Mouse (Mus musculus): ENCODE results near the gene Nosip. TPM values are rescaled to one million over a fixed set of nuclear protein-coding genes. Genes with fewer than 3 reads are reported as not detected.
"Not testable (repeated sequence)": the region's sequence is repeated elsewhere in the genome, so short reads cannot be mapped to it uniquely, and the experiment has no call there.

Gene Nosip
- total and polyA plus RNA-seq, 2 experiments from 2014 or later: 68.3 to 72.3 TPM

DNA sequence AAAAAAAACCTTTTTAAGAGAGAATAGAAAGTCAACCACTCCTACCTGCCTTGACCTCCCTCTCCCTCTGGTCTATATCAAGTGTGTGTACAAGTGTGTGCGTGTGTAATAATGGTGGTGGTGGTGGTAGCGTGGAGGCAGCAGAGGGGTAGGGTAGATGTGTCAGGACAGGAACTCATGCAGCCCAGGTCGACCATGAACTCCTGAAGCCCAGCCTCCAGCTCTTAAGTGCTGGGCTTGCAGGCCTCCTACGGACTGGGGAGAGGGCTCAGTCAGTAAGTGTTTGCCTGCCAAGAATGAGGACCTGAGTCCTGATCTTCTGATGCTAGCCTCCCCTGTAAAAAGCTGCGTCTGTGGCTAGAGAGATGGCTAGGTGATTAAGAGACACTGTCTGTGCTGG, 42.7 kb downstream of the Nosip start:
- H3K36me3 ChIP-seq (ENCODE audit: insufficient read depth, low read length): no peaks in the 10 kb centered on the region
- no peaks in the 10 kb centered on the region for H3K9me3 ChIP-seq (ENCODE audit: low read length)
- H3K4me1 ChIP-seq (ENCODE audit: insufficient read depth, low read length): no peaks in the 10 kb centered on the region
- no peak overlapping the region for H3K4me3 ChIP-seq (ENCODE audit: low read depth, low read length)
- no peak overlapping the region for H3K4me2 ChIP-seq (ENCODE audit: low read depth, low read length, poor library complexity, severe bottlenecking)
- no peak for TF ChIP-seq CTCF (IDR thresholded peaks at IDR 0.05)
- H3K27ac ChIP-seq (ENCODE audit: low read depth, low read length): no peak overlapping the region
- no peak for DNase-seq (ENCODE audit: low spot score)
- no peaks in the 10 kb centered on the region for H3K27me3 ChIP-seq (ENCODE audit: insufficient read depth, low read length)
- no peak overlapping the region for H3K9ac ChIP-seq (replicated peaks; ENCODE audit: low read length, poor library complexity, severe bottlenecking)
- WGBS: 81% methylated on average over 5 of the region's 5 CpGs
- no peak for ATAC-seq (ENCODE audit: low FRiP score)

DNA sequence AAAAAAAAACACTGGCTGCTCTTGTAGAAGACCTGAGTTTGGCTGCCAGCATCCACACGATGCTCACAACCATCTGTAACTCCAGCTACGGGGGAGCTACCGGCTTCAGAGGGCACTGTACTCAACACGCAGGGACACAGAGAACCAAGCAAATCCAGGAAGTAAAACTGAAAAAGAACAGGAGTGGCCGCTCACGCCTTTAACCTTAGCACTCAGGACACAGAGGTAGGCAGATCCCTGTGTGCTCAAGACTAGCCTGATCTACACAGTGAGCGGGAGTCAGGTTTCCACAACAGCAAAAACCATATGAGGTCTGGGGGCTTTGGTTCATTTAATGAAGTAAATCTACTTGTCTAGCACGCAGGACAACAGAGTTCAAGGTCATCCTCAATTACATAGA, 43.3 kb downstream of the Nosip start:
- WGBS: 83% methylated on average over 8 of the region's 8 CpGs
- H3K9ac ChIP-seq (replicated peaks; ENCODE audit: low read length, poor library complexity, severe bottlenecking): no peak overlapping the region
- TF ChIP-seq CTCF (IDR thresholded peaks at IDR 0.05): no peak
- H3K4me3 ChIP-seq (ENCODE audit: low read depth, low read length): no peak overlapping the region
- no peaks in the 10 kb centered on the region for H3K27me3 ChIP-seq (ENCODE audit: insufficient read depth, low read length)
- no peaks in the 10 kb centered on the region for H3K36me3 ChIP-seq (ENCODE audit: insufficient read depth, low read length)
- H3K27ac ChIP-seq (ENCODE audit: low read depth, low read length): no peak overlapping the region
- DNase-seq (ENCODE audit: low spot score) (no peak), ATAC-seq (ENCODE audit: low FRiP score) (no peak)
- no peak overlapping the region for H3K4me2 ChIP-seq (ENCODE audit: low read depth, low read length, poor library complexity, severe bottlenecking)
- H3K4me1 ChIP-seq (ENCODE audit: insufficient read depth, low read length): no peaks in the 10 kb centered on the region
- H3K9me3 ChIP-seq (ENCODE audit: low read length): no peaks in the 10 kb centered on the region

DNA sequence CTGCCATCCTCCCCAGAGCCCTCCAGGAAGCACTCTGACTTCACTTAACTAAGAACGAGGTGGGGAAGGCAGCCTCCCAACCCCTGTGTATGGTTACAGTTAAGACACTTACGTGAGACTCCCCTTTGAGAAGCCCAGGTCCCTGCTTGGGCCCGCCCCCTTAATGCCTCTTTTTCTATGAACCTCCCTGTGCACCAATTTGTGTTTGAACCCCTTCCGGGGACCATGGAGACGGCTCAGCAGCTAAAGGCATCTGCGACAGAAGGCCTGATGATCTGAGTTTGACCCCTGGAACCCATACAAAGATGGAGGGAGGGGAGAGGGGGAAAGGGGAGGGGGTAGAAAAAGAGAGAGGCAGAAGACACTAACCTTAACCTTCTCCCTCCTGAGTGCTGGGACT, 44.2 kb downstream of the Nosip start:
- Histone ChIP-seq H3K9me3 (ENCODE audit: low read length) (no peaks in the 10 kb centered on the region), H3K36me3 (ENCODE audit: insufficient read depth, low read length) (no peaks in the 10 kb centered on the region), H3K4me2 (ENCODE audit: low read depth, low read length, poor library complexity, severe bottlenecking) (no peak overlapping the region), H3K27ac (ENCODE audit: low read depth, low read length) (no peak overlapping the region), H3K9ac (replicated peaks; ENCODE audit: low read length, poor library complexity, severe bottlenecking) (no peak overlapping the region), H3K27me3 (ENCODE audit: insufficient read depth, low read length) (no peaks in the 10 kb centered on the region), H3K4me3 (ENCODE audit: low read depth, low read length) (no peak overlapping the region), H3K4me1 (ENCODE audit: insufficient read depth, low read length) (no peaks in the 10 kb centered on the region)
- no peak for DNase-seq (ENCODE audit: low spot score)
- TF ChIP-seq CTCF (IDR thresholded peaks at IDR 0.05): no peak
- no peak for ATAC-seq (ENCODE audit: low FRiP score)
- WGBS: 18% methylated on average over 6 of the region's 6 CpGs

DNA sequence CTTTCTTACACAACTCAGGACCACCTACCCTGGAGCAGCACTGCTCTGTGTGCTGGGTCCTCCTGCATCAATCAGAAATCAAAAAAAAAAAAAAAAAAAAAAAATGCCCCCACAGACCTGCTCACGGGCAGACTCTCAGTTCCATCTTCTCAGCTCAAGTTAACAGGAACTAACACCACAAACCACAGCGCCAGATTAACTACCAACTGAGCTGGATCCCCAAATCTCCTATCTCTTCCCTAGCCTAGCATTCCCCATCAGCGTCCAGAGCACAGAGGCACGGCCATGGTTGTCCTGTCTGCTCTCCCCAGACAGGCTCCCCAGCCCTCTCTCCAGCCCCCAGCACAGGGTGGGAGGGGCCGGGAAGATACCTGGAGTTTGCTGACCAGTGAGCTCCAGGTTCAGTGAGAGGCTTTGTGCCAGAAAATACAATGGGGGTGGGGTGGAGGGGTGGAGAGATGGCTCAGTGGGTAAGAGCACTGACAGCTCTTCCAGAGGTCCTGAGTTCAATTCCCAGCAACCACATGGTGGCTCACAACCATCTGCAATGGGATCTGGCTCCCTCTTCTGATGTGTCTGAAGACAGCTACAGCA, 44.9 kb downstream of the Nosip start:
- H3K4me2 ChIP-seq (ENCODE audit: low read depth, low read length, poor library complexity, severe bottlenecking): no peak overlapping the region
- ATAC-seq (ENCODE audit: low FRiP score) (no peak), DNase-seq (ENCODE audit: low spot score) (no peak)
- no peak overlapping the region for H3K4me3 ChIP-seq (ENCODE audit: low read depth, low read length)
- no peaks in the 10 kb centered on the region for H3K9me3 ChIP-seq (ENCODE audit: low read length)
- 48% methylated on average over 5 of the region's 5 CpGs for WGBS
- no peaks in the 10 kb centered on the region for H3K36me3 ChIP-seq (ENCODE audit: insufficient read depth, low read length)
- H3K9ac ChIP-seq (replicated peaks; ENCODE audit: low read length, poor library complexity, severe bottlenecking): no peak overlapping the region
- TF ChIP-seq CTCF (IDR thresholded peaks at IDR 0.05): no peak
- no peak overlapping the region for H3K27ac ChIP-seq (ENCODE audit: low read depth, low read length)
- H3K27me3 ChIP-seq (ENCODE audit: insufficient read depth, low read length): no peaks in the 10 kb centered on the region
- H3K4me1 ChIP-seq (ENCODE audit: insufficient read depth, low read length): no peaks in the 10 kb centered on the region

DNA sequence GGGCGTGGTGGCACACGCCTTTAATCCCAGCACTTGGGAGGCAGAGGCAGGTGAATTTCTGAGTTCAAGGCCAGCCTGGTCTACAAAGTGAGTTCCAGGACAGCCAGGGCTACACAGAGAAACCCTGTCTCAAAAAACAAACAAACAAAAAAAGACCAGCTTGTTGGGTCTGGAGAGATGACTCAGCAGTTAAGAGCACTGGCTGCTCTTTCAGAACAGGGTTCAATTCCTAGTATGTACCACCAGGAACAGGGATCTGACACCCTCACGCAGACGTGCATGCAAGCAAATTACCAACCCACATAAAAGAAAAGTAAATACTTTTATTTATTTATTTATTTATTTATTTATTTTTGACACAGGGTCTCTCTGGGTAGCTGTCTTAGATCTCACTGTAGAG, 47.9 kb downstream of the Nosip start:
- H3K4me2 ChIP-seq (ENCODE audit: low read depth, low read length, poor library complexity, severe bottlenecking); H3K4me1 ChIP-seq (ENCODE audit: insufficient read depth, low read length); H3K9me3 ChIP-seq (ENCODE audit: low read length); H3K9ac ChIP-seq (replicated peaks; ENCODE audit: low read length, poor library complexity, severe bottlenecking); DNase-seq (ENCODE audit: low spot score); H3K27me3 ChIP-seq (ENCODE audit: insufficient read depth, low read length); H3K27ac ChIP-seq (ENCODE audit: low read depth, low read length); H3K36me3 ChIP-seq (ENCODE audit: insufficient read depth, low read length); ATAC-seq (ENCODE audit: low FRiP score); H3K4me3 ChIP-seq (ENCODE audit: low read depth, low read length): not testable (repeated sequence)
- 93% methylated on average over 4 of the region's 4 CpGs for WGBS

DNA sequence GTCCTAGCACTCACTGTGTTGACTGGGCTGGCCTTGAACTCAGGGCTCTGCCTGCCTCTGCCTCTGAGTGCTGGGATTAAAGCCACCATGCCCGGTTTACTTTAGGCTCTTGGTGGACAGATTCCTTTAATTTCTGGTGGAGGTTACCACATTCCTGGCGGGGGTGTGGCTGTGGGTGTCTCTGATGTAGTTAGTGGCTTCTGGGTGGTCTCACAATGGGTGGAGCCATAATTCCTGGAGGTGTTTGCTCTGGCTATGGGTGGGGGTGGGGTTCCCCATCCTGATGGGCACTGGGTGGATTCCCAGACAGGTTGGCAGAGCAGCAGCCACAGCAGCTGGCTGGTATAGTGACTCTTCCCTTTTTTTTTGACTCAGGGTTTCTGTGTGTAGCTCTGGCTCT, 49.7 kb downstream of the Nosip start:
- no peak for TF ChIP-seq CTCF (IDR thresholded peaks at IDR 0.05)
- Histone ChIP-seq H3K4me3 (ENCODE audit: low read depth, low read length) (no peak overlapping the region), H3K27ac (ENCODE audit: low read depth, low read length) (no peak overlapping the region), H3K9me3 (ENCODE audit: low read length) (no peaks in the 10 kb centered on the region), H3K4me2 (ENCODE audit: low read depth, low read length, poor library complexity, severe bottlenecking) (no peak overlapping the region), H3K4me1 (ENCODE audit: insufficient read depth, low read length) (no peaks in the 10 kb centered on the region), H3K27me3 (ENCODE audit: insufficient read depth, low read length) (no peaks in the 10 kb centered on the region), H3K9ac (replicated peaks; ENCODE audit: low read length, poor library complexity, severe bottlenecking) (no peak overlapping the region), H3K36me3 (ENCODE audit: insufficient read depth, low read length) (no peaks in the 10 kb centered on the region)
- DNase-seq (ENCODE audit: low spot score) (no peak), ATAC-seq (ENCODE audit: low FRiP score) (no peak)
- 81% methylated on average over 2 of the region's 2 CpGs for WGBS
